Mouse (Mus musculus) neural tube, embryonic 11.5 days (tissue): Measurements from ENCODE around the gene Slc27a3. TPM values are rescaled to one million over a fixed set of nuclear protein-coding genes. Genes with fewer than 3 reads are reported as not detected.

Source experiments
- ATAC-seq: fragments of 200-750 bp; cut with Nextera tagmentation; 2 replicates; pipeline ENCODE4 v1.8.0; 2017; ENCODE audit warnings: moderate number of reproducible peaks, mild to moderate bottlenecking, moderate TSS enrichment, moderate library complexity; ENCODE audit not compliant: insufficient read depth, low FRiP score, low TSS enrichment
- DNase-seq: peaks from one replicate; pipeline ENCODE4 v3.0.0-alpha.2; 2015; ENCODE audit warnings: low spot score
- H3K27ac ChIP-seq: fragments of 300-500 bp; sonication (generic); 2 replicates; pipeline ENCODE4 v1.5.1; 2014; ENCODE audit warnings: low read depth, mild to moderate bottlenecking, low read length
- H3K27me3 ChIP-seq: fragments of 300-500 bp; sonication (generic); 2 replicates; pipeline ENCODE4 v1.6.1; 2014; ENCODE audit warnings: mild to moderate bottlenecking, low read length, mixed read lengths; ENCODE audit not compliant: control insufficient read depth, insufficient read depth
- H3K36me3 ChIP-seq: fragments of 300-500 bp; sonication (generic); 2 replicates; pipeline ENCODE4 v1.6.1; 2014; ENCODE audit warnings: mild to moderate bottlenecking, low read length, moderate library complexity, mixed read lengths; ENCODE audit not compliant: control insufficient read depth, insufficient read depth
- H3K4me1 ChIP-seq: fragments of 300-500 bp; sonication (generic); 2 replicates; pipeline ENCODE4 v1.6.1; 2014; ENCODE audit warnings: low read length, mixed read lengths; ENCODE audit not compliant: control insufficient read depth, insufficient read depth
- H3K4me2 ChIP-seq: fragments of 300-500 bp; sonication (generic); 2 replicates; pipeline ENCODE4 v1.6.1; 2014; ENCODE audit warnings: low read depth, mild to moderate bottlenecking, moderate library complexity
- H3K4me3 ChIP-seq: fragments of 300-500 bp; sonication (generic); 2 replicates; pipeline ENCODE4 v1.5.1; 2014; ENCODE audit warnings: low read depth, low read length
- H3K9ac ChIP-seq: fragments of 300-500 bp; sonication (generic); 2 replicates; pipeline ENCODE4 v1.6.1; 2014; ENCODE audit warnings: mild to moderate bottlenecking, low read length
- H3K9me3 ChIP-seq: fragments of 300-500 bp; sonication (generic); 2 replicates; pipeline ENCODE4 v1.6.1; 2016; ENCODE audit warnings: low read length; ENCODE audit not compliant: control insufficient read depth
- WGBS: fragments of 180-500 bp; shearing (Covaris S2); extraction: QIAGEN DNeasy Blood & Tissue Kit; methylation state at CpG from one replicate; pipeline ENCODE4 v1.1.7; 2014; 5-methylcytosine and 5-hydroxymethylcytosine counted together
- polyA plus RNA-seq: library from polyadenylated mRNA; unstranded; fragments of >200 nt; fragmentation: Nextera tagmentation; extraction: Ambion mirVana; gene quantifications from 2 replicates; pipeline ENCODE4 v1.2.1, GENCODE M21; 2014

The Slc27a3 gene
- polyA plus RNA-seq, 1 experiment from 2014 or later: 14.1 TPM

DNA sequence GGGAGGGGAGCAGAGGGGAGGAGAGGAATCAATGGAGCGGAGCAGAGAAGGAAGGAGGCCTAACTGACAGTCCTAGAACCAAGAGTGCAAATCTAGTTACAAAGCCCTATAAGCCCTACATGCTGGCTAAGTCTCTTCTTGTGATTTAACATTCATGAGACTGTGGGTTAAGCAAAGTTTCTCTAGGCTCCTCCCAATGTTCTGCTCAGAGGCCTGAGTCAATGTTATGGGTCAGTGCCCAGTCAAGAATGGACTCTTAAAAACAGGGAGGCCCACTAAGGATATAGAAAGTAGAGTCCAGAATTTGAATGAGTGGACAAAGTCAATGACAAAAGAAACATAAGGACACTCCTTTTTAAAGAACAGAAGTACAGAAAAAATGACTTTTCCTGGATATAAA, 37.8 kb upstream of the Slc27a3 start:
- peaks cover 10% of the 10 kb centered on the region for H3K4me1 ChIP-seq
- no peak overlapping the region for H3K4me3 ChIP-seq
- H3K9ac ChIP-seq: no peak overlapping the region
- H3K27me3 ChIP-seq: no peaks in the 10 kb centered on the region
- H3K27ac ChIP-seq: no peak overlapping the region
- no peak overlapping the region for H3K4me2 ChIP-seq
- ATAC-seq: no peak
- no peaks in the 10 kb centered on the region for H3K9me3 ChIP-seq
- 71% methylated on average over 1 of the region's 1 CpGs for WGBS
- DNase-seq: no peak
- H3K36me3 ChIP-seq: peaks cover 2% of the 10 kb centered on the region; the same call in 1 of the 2 replicates

DNA sequence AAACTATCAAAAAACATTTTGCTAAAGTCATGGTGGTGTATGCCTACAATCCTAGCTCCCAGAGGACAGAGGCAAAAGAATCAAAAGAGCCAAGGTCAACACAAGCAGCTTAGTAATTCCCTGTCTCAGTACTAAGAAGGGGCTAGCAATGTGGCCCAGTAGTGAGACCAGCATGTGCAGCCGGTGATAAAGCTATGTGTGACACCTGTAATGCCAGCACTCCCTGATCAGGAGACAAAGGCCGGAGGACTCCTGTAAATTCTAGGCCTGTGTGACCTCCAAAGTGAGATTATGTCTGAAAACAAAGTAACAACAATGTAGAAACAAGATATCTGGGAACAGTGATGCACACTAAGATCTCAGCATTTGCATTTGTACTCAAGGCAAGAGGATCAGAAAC, 35.8 kb upstream of the Slc27a3 start:
- Histone ChIP-seq H3K9ac (no peak overlapping the region), H3K4me3 (no peak overlapping the region), H3K4me2 (no peak overlapping the region), H3K9me3 (no peaks in the 10 kb centered on the region), H3K27ac (no peak overlapping the region), H3K4me1 (no peaks in the 10 kb centered on the region), H3K27me3 (no peaks in the 10 kb centered on the region), H3K36me3 (peaks cover 4% of the 10 kb centered on the region; the same call in 1 of the 2 replicates)
- ATAC-seq (no peak), DNase-seq (no peak)
- WGBS: 83% methylated on average over 2 of the region's 2 CpGs

DNA sequence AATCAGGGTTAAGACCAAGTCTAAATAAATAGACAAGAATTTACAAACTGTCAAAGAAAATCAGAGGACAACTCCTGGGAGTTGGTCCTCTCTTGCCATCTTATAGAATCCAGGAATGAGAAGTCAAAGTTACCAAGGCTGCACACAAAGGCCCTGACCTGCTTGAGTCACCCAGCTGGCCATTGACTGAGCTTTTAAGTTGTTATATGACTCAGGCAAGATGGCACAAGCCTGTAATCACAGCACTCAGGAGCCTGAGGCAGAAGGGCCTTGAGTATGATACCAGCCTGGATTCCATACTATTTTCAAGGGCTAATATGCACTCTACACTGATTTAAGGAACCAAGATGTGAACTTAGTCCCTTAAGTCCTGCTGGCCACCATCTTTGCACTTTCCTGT, 33.8 kb upstream of the Slc27a3 start:
- Histone ChIP-seq H3K4me3 (no peak overlapping the region), H3K27me3 (no peaks in the 10 kb centered on the region), H3K9ac (no peak overlapping the region), H3K9me3 (no peaks in the 10 kb centered on the region), H3K36me3 (peaks cover 7% of the 10 kb centered on the region; the same call in 1 of the 2 replicates), H3K27ac (no peak overlapping the region), H3K4me2 (no peak overlapping the region), H3K4me1 (no peaks in the 10 kb centered on the region)
- DNase-seq (no peak), ATAC-seq (no peak)

DNA sequence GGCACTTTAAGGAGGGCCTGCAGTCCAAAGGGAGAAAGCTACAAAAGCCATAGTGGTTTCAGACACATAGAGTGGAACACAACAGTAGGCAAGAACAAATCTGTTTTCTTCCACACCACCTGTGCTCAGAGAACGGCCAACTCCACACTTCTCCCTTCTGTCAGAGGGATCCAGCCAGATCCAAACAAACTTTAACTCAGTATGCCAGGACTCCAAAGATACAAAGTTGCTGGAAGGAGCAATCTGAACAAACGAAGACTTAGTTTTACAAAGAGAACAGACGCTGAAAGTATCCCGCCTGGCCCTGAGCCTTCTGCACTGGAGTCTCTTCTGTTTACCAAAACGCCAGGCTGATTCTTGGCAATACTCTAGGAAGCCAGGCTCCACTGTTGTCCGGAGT, 31.0 kb upstream of the Slc27a3 start:
- H3K27me3 ChIP-seq: no peaks in the 10 kb centered on the region
- H3K4me2 ChIP-seq: no peak overlapping the region
- no peak overlapping the region for H3K27ac ChIP-seq
- DNase-seq: no peak
- H3K4me3 ChIP-seq: no peak overlapping the region
- H3K4me1 ChIP-seq: no peaks in the 10 kb centered on the region
- H3K9ac ChIP-seq: no peak overlapping the region
- H3K36me3 ChIP-seq: peaks cover 12% of the 10 kb centered on the region
- no peak for ATAC-seq
- WGBS: 90% methylated on average over 6 of the region's 6 CpGs
- no peaks in the 10 kb centered on the region for H3K9me3 ChIP-seq

DNA sequence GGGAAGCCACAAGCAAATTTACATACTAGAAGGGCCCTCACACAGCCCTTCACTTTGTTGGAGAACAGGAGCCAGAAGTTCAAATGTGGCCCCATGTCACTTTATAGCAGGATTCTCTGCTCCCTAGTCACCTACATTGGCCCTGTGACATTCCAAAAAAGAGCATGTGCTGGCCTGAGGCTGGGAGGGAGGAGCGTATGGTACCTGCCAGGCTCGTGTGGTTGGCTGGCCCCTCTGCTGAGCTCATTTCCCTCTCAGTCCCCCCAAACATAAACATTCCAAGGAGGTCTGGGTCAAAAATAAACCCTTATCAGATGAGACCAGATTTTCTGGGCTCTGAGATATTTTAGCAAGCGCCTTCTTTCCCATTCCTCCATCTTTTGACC, 23.3 kb upstream of the Slc27a3 start:
- WGBS: 75% methylated on average over 3 of the region's 3 CpGs
- ATAC-seq: no peak
- Histone ChIP-seq H3K9me3 (no peaks in the 10 kb centered on the region), H3K4me3 (no peak overlapping the region), H3K4me1 (no peaks in the 10 kb centered on the region), H3K27me3 (no peaks in the 10 kb centered on the region), H3K27ac (no peak overlapping the region), H3K4me2 (no peak overlapping the region), H3K9ac (no peak overlapping the region), H3K36me3 (peaks cover 13% of the 10 kb centered on the region)
- no peak for DNase-seq

DNA sequence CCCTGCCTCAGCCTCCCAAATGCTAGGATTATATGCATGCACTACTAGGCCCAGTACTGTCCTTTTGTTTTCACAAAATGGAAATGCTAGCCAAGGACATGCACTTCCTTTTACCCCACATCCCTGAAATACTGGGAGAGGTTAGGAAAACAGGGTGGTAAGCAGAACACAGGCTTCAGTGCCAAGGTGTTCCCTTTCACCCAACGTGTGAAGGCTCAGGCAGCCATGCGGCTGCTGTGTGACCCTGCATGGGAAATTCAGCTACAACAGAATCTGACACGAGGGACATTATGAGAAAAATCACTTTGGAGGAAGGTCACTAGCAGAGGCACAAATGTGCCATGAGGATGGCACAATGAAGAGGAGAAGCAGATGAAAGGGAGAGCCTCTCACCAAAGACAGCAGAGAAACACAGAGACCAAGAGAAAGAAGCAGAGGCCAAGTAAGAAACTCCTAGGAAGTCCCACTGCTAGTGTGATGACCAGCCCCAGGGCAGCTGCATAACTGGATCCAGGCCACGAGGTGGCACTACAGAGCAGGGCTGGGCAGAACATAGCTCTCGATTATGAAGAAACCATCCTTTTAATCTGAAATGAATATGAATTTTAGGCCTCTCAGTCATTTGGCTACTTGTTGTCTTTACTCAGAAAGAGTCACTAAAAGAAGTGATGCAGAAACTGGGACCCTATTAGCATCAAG, 22.7 kb upstream of the Slc27a3 start:
- DNase-seq (peak; percentile 65), ATAC-seq (no peak)
- Histone ChIP-seq H3K4me3 (no peak overlapping the region), H3K9me3 (no peaks in the 10 kb centered on the region), H3K27ac (no peak overlapping the region), H3K36me3 (peaks cover 12% of the 10 kb centered on the region), H3K4me2 (no peak overlapping the region), H3K9ac (no peak overlapping the region), H3K27me3 (no peaks in the 10 kb centered on the region), H3K4me1 (no peaks in the 10 kb centered on the region)
- WGBS: 48% methylated on average over 5 of the region's 5 CpGs

DNA sequence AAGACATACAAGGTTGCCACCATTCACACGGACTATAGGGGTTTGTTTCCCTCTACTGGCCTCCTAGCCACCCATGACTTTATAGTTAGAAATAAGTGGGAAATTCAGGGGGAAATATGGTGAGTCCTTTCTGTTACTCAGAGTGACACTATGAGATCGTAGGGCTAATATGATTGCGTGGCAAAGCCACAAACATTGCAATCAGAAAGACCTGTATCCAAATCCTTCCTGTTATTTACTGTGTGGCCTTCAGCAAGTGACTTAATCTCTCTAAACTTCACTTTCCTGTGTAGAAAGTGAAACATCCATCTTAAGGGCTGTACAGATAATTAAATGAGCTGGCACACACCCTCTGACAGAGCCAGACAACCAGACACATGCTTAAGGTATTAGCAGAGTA, 19.0 kb upstream of the Slc27a3 start:
- no peak overlapping the region for H3K4me2 ChIP-seq
- no peak overlapping the region for H3K27ac ChIP-seq
- H3K4me3 ChIP-seq: no peak overlapping the region
- DNase-seq (no peak), ATAC-seq (no peak)
- peaks cover 15% of the 10 kb centered on the region for H3K36me3 ChIP-seq
- H3K27me3 ChIP-seq: no peaks in the 10 kb centered on the region
- no peak overlapping the region for H3K9ac ChIP-seq
- H3K9me3 ChIP-seq: no peaks in the 10 kb centered on the region
- 90% methylated on average over 3 of the region's 3 CpGs for WGBS
- H3K4me1 ChIP-seq: no peaks in the 10 kb centered on the region

DNA sequence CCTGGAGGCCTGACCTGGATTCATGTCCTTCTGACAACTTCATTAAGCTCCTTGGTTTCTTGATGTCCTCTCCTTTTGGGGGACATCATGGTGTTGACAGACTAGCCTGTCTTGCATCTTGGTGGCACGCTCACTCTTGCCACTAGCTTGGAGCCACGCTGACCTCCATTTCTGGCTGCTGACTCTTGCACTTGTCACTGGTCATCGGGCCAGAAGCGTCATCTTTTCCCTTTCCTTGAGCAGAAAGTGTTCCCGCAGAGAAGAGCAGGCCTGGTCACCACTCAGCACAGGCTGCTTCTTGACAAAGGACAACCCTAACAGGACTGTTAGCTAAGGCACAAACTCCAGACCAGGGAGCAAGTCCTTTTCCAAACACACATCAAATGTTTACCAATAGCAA, 16.7 kb upstream of the Slc27a3 start:
- H3K36me3 ChIP-seq: peaks cover 20% of the 10 kb centered on the region
- ATAC-seq: no peak
- WGBS: 89% methylated on average over 5 of the region's 5 CpGs

DNA sequence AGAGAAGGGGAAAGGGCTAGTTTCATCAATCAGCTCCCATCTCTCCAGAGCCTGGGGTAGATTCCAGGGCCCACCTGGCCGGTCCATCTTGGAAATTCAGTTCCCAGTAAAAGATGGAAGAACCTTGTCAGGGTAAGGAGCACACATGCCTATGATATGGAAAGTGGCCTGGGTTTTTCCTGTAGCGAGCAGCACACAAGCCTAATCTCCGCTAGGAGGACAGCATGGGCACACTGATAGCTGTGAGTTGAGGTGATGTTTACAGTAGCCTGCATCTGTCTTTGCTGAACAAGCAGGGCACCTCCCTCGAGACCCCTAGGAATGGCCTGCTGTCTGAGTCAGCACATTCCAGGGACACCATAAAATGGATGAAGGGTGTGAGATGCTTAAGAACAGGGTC, 14.9 kb upstream of the Slc27a3 start:
- Histone ChIP-seq H3K4me2 (no peak overlapping the region), H3K27me3 (no peaks in the 10 kb centered on the region), H3K4me1 (no peaks in the 10 kb centered on the region), H3K9ac (no peak overlapping the region), H3K9me3 (no peaks in the 10 kb centered on the region), H3K36me3 (peaks cover 22% of the 10 kb centered on the region), H3K4me3 (no peak overlapping the region), H3K27ac (no peak overlapping the region)
- 84% methylated on average over 4 of the region's 4 CpGs for WGBS
- ATAC-seq (no peak), DNase-seq (no peak)

More for the DNA sequence above, 16.7 kb upstream of the Slc27a3 start:
- Histone ChIP-seq H3K4me1 (no peaks in the 10 kb centered on the region), H3K9ac (no peak overlapping the region), H3K4me2 (no peak overlapping the region), H3K4me3 (no peak overlapping the region), H3K27me3 (no peaks in the 10 kb centered on the region), H3K27ac (no peak overlapping the region), H3K9me3 (no peaks in the 10 kb centered on the region)
- no peak for DNase-seq
